Mouse (Mus musculus): ENCODE measurements around the gene Fry.

The Fry gene

DNA sequence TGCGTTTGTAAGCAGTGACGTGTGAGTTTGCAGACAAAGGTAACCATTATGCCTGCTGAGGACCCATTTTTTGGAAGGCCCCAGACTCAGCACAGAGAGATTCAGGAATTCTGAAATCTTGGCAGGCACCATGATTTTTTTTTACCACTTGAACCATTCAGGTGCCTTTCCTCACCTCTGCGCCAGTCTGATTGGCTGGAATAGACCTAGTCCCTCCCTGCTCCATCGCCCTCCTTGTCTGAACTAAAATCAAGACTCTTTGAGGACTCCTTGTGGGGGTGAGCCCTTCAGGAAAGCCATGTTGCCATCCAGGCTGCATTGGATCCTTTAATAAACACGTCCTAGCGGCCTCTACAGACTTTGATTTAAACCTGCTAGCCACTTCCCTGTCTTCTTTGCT, 103.4 kb downstream of the Fry start:
- no peak for DNase-seq (ENCODE audit: low spot score in 2 of 2)

DNA sequence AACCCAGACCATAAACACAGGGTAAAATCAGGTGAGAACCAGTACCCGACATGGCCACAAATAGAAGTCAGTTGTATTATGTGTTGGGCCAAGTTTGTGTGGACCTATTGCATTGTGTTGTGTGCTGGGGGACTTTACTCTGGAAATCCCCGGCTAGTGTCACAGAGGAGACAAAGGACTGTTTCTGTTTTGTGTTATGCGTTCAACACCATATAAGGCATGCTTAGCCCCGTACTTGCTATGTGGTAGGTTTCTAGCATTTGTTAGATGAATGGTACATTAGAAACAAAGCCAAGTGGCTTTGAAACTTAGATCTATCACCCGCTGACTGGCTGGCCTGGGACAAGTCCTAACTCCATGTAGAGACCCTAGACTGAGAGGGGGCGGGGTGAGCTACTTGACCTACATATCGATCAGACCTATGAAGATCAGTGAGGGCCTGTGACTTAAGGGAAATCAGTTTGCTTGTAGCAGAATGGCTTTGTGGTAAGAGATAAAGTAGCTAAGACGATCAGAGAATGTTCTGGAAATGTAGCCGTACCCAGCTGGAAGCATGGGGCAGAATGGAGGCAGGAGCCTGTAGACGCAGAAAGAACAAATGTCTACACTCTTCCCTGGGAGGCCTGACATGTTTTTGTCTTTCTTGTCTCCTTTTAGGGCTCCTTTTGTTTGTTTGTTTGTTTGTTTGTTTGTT, 105.2 kb downstream of the Fry start:
- no peak for DNase-seq (ENCODE audit: low spot score in 2 of 2)

DNA sequence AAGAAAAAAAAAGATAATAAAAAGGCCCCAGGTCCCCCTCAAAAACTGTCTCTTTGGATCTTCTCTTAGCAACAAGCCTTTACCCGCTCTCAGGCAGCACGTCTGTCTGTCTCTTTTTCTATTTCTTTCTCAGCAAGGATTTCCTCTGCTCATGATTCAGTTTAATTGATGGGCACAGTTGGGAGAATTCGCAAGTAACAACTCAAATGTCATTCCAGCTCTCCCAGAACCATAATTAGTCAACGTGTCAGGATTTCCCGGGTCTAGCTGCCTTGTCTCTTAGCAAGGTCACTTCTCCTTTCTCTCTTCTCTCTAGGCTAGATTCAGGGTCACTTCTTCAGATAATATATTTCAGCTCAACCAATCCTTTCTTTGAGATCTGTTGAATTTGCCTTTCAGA, 110.6 kb downstream of the Fry start:
- no peak for DNase-seq (ENCODE audit: low spot score in 2 of 2)

DNA sequence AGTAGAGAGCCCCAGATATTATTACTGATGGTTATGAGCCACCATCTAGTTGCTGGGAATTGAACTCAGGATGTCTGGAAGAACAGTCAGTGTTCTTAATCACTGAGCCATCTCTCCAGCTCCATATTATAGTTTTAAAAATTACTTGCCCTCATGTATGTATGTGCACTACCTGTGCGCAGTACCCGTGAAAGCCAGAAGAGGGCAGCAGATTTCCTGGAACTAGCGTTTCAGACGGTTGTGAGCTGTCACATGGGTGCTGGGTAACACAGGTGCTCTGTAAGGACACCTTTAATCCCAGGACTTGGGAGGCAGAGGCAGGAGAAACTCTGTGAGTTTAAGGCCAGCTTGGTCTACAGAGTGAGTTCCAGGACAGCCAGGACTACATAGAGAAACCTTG, 111.3 kb downstream of the Fry start:
- no peak for DNase-seq (ENCODE audit: low spot score in 2 of 2)

DNA sequence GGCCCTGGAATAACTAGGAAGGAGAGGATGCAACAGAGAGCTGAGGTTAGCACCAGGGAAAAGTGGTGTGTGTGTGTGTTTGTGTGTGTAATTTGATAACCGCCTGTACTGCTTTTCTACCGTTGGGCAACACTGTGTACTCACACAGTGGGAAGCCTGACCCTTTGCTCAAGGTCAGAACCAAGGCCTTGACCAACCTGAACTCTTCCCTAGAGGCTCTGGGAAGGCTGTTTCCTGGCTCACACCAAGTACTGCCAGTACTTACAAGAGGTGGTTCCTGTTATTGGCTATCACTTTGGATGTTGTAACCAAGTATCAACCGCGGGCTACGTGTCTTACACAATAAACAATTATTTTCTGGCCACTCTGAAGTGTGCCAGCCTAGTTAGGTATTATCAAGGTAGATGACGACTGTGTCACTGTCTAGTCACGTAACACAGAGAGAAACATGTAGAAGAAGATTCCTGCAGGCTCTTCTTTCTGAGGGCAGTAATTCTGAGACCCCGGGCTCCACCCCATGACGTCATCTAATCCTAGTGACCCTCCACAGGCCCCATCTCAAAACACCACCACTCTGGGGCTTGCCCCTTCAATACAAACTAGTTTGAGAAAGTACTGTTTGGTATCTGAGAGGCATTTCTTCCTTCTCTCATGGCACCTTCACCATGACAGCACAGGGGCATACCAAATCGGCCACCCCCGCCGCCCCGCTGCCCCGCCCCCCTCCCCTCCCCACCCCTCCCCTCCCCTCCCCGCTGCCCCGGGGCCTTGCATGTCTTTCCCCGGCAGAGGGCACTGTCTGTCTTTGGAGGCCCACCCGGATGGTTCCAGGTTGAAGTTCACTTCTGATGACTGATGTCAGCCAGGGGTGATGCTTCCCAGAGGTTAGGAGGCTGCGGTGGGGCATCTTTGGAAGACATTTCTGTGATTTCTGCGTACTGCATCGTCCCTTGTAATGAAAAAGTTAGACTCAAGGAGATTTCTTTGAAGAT, 114.0 kb downstream of the Fry start:
- peak in 1 of 2 experiments; percentile 23 for DNase-seq (ENCODE audit: low spot score in 2 of 2)

DNA sequence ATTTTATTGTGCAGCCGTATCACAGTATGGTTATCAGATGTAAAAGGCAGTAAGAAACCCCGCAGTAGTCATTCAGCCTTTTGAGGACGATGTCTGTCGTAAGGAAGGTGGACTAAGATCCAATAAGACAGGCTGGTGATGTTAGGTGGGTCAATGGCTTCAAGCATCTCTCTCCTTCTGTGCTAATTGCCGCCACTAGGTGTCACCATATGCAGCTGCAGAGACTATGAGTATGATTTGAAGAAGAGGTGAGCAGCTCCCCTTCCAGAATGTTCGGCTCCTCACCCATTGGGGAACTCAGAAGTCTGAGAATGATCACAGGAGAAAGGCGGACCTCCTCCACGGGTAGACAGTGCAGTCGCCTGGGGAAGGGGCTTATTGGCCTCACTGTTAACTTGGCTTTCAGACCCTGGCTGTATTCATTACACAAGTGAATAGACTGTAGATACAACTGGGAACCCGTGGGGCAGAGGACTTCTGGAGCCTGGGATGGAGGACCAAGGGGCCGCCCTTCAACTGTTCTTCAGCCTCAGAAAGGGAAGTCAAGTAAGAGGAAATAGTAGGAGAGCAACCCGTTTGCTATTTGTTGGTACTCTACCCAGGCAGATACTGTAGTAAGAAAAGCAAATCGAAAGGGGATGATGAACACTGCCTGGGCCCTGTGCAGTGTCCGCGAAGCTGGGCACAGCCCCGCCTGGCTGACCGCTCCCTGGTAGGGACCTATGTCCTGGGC, 114.9 kb downstream of the Fry start:
- peak; percentile 17 to 46 for DNase-seq (ENCODE audit: low spot score in 2 of 2)

DNA sequence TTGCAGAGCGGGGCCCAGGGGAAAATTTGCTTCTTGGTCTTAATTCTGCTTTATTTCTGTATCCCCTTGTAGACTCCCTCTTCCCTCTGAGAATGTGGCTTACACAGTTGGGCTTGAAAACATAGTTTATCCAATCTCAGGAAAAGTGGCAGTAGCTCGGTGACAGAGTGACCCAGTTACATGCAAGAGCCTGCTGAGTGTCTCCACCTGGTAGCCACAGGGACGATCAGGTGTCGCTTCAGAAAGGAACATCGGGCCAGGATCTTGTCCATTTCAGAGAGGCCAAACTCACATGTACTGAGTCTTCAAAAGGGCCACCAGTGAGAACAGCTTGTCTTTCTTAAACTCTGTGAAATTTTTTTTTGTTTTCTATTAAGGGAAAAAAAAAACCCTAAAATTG, 117.5 kb downstream of the Fry start:
- DNase-seq (ENCODE audit: low spot score in 2 of 2) = no peak

DNA sequence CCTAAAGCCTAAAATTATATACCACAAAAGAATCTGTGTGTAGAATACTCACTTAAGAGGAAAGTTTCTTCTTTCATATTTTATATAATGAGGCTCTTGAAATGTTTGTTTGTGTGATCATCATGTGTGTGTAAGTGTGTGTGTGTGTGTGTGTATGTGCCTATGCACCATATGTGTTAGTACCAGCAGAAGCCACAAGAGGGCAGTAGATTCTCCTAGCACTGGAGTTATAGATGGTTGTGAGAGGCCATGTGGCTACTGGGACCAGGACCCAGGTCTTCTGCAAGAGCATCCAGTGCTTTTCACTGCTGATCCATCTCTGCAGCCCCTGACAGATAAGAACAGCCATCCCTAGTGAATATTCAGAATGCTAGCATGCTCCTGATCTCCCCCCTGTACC, 118.2 kb downstream of the Fry start:
- no peak for DNase-seq (ENCODE audit: low spot score in 2 of 2)

DNA sequence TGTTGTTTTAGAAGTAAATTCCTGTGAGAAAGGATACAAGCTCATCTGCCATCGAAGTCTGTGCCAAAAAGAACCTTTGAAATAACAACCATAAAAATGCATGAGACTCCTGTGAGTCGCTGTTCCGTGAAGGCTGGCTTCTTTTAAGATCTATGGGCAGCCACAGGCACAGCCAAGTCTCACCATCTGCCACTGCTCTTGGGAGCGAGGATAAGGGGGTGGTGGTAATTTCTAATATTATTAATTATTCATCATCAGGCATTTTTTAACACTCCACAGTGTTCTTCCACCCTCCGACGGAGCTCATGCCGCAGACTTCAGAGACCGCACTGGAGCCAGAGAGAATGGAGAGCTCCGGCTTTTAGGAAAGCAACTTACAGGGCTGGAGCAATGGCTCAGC, 123.2 kb downstream of the Fry start:
- DNase-seq (ENCODE audit: low spot score in 2 of 2) = no peak

DNA sequence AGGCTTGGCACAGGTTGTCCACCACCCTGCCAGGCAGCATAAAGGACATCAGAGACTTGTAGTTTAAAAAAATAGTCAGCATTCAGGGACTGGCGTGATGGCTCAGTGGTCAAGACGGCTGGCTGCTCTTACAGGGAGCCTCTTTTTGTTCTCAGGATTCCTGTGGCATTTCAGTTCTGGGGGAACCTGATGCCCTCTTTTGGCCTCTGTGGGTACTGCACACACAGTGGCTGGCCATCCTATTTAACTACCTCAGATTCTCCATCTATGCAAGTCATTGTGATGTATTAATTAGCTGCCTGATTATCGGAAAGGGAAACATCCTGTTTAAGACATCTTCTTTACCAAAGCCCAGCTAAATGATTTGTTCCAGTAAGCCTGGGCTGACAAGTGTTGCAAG, 128.3 kb downstream of the Fry start:
- no peak for DNase-seq (ENCODE audit: low spot score in 2 of 2)

DNA sequence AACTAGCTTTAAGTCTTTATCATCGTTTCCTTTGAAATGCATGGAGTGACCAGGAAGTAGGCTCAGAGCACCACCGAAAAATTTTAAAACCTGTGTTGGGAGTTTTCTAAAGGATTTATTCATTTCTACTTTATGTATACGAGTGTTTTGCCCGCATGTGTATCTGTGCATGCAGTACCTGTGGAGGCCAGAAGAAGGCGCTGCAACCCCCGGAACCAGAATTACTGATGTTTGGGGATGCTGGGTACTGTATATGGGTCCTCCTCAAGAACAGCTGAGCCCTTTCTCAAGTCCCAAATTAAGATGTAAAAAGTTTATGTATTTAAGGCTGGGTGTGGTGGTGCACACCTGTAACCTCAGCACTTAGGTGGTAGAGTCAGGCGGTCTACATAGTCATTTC, 139.3 kb downstream of the Fry start:
- DNase-seq (ENCODE audit: low spot score in 2 of 2) = no peak

DNA sequence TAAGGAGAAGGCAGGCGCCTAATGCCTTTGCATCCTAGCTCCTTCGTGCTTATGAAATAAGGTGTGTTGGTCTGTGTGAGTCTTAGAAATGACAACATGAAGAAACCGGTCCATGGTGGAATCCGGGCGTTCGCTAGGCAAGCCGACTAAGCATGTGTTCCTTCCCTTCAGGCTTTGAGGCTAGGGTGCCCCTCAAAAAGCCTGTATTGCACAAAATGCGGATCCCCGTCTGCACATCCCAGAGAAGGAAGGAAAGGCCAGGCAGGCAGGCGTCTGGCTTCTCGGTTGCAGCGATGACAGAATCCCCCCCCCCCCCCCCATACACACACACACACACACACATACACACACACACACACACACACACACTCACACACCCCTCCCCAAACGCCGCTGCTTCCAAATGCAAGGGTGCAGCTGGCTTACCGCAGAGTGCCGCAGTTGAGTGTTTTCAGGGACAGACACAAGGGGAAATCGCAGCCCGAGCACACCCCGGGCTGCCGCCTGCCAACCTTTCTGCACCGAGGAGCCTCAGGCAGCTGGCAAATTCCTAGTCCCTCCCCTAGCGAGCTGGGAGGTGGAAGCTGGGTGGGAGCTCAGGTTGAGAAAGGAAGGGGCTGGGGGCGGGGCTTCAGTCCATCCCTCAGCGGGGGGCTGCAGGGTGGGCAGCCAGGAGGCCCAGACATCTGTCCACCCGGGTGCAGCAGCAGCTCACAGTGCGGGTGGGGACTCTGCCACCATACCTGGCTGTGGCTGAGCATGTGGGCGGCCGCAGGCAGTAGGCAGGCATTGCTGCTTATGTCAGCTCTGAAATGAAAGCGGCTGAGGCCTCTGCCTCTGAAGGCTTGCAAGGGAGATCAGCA, 141.0 kb downstream of the Fry start:
- peak; percentile 6 to 28 for DNase-seq (ENCODE audit: low spot score in 2 of 2)

DNA sequence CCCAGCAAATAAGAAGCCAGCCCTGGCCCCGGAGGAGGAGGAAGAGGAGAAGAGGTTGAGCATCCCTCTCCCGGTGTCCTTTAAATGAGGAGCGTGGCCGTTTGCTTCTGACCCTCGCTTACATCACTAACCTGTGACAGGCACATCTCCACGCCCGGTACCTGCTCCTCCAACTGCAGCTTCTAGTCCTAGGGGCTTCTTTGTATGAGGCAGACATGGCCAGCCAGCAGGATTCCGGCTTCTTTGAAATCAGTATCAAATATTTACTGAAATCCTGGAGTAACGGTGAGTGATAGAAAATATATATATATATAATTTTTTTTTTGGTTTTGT, 141.6 kb downstream of the Fry start:
- DNase-seq (ENCODE audit: low spot score in 2 of 2) = no peak

DNA sequence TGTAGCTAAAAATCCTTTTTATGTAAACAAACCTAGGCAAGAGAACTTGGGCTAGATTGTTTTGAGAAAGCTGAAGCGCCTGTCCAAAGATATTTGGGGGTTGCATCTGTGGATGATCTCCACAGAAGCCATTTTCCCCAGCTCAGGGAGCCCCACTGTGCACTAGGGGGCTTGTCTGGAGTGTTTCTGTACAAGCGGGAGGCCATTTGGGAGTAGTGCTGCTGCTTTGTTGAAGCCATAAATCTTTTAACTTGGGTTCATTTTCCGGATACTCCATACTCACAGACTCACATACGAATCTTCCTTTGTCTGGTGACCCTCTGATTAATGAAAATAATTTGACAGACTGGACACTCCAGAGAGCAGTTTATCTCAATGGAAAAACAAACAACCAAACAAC, 142.9 kb downstream of the Fry start:
- no peak for DNase-seq (ENCODE audit: low spot score in 2 of 2)

DNA sequence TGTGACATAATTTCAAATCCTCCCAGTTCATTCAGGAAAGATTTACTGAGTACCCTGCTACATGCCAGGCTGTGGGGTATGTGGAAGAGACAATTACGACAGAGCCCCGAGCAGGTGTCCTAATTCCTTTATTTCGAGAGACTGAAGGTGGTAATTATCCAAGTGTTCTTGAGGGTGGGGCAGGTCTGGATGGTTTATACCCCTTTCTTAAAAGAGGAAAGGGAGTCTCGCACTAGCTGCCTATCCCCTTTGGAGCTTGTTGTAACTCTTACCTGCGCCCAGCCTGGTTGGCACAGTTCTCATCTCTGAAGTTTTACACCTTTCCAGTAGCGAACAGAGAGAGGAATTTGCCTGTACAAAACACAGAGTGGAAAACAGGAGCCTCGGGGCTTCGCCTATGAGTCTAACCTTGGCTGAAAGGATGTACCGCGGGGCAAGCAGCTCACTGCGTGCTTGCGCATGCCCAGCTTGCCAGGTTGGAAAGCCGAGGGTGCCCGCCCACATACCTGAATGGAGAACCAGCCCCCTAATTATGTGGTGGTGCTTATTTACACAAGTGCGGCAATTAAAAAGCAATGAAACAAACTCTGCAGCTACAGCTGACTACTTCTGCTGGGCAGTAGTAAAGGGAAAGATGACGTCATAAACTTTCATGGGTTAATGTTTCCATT, 143.7 kb downstream of the Fry start:
- DNase-seq (ENCODE audit: low spot score in 2 of 2) = no peak

DNA sequence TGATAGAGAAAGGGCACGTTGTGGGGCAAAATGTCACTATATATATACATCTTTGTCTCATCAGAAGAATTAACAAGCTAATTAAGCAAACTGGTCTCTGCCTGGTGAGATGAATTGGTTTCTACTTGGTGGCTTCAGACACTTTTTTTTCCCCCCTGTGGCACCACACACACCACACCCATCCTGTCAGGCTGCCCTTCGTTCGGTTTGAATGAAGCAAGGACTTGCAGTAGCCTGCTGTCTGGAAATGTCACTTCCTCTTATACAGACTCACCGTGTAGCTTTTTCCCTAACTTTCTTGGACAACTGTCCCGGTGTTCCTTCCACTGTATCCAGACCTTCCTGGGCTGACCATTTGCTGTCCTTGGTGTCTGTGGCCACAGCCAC, 144.3 kb downstream of the Fry start:
- DNase-seq (ENCODE audit: low spot score in 2 of 2) = no peak

DNA sequence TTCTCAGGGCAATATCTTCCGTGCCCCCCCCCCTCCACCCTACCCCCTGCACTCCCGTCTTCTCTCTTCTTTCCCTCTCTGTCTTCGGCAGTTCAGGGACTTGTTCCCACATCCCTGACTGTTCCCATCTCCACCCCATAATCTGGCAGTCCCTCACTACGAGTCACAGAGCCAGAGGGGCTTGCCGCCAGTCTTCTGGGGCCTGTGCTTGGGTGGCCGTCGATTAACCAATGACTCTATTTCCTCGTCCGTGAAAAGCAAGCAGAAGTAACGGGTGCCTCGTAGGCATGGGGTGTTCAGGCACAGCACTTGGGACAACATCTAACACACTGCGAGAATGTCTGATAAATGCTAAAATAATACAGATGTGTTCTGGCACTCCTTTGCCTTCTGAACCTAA, 144.7 kb downstream of the Fry start:
- no peak for DNase-seq (ENCODE audit: low spot score in 2 of 2)

DNA sequence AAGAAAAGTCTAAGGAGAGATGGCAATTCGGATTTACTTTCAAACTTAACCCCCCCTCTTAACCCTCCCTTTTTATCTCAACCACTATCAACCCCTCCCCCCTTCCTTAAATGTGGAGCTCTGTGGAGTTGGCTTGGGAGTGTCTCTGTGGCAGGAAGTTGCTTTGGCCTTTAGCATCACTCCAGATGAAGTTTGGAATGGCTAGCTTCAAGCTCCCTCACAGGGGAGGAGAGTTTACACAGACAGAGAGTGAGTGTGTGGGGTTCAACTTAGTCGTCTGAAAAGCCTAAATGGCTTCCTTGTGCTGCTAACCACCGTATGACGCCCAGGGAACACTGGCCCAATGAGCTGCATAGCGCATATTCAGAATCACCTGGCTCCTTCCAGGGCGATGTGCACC, 145.2 kb downstream of the Fry start:
- no peak for DNase-seq (ENCODE audit: low spot score in 2 of 2)

DNA sequence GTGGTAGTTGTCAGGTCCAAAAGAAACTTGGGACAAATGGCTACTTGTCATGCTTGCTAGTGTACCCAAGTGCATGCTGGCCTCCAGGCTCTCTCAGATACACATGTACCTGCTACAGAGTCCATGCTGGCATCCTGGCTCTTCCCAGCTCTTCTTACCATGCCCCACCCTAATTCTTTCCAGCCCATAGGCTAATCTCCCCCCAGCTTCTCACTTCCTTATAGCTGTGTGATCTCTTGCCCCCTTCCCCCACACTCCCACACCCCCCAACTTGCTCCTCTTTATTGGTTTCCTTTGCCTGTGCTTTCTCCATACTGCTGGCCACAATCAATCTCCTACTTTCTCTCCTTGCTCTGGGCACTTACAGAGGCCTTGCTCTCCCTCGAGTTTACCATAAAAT, 146.6 kb downstream of the Fry start:
- DNase-seq (ENCODE audit: low spot score in 2 of 2) = no peak

DNA sequence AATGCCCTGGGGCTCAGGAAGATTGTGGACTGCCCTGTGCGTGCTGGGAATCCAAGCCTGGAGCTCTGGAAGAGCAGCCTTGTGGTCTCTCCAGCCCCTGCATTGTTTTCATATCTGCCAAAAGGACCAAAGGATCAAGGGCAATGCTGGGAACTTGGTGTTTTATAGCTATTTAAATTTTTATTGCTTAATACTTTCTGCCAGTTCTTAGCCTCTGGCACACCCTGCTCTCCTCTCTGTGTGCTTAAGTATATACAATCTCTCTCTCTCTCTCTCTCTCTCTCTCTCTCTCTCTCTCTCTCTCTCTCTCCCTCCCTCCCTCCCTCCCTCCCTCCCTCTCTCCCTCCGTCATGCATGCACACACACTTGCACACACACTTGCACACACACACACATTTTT, 147.5 kb downstream of the Fry start:
- no peak for DNase-seq (ENCODE audit: low spot score in 2 of 2)

DNA sequence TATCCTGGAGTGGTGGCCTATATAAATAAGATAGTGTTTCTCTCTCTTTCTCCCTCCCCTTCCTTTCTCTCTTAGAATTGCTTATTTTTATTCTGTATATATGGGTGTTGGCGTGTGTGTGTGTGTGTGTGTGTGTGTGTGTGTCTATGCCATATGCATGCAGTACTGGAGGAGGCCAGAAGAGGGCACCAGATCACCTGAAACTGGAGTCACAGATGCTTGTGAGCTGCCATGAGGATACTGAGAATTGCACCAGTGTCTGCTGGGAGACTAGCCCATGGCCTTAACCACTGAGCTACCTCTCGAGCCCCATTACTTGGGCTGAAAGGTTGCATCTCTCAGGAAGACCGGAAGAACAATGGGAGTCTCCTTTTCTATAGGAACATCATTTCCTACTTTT, 149.8 kb downstream of the Fry start:
- DNase-seq (ENCODE audit: low spot score in 2 of 2) = no peak
